Mouse (Mus musculus) heart, adult 2 months (tissue): ENCODE results near the gene Clps. TPM values are rescaled to one million over a fixed set of nuclear protein-coding genes. Genes with fewer than 3 reads are reported as not detected.
A peak's percentile ranks its signal among the peaks of the same experiment; 100 is the strongest.

Source experiments
- DNase-seq, 2 experiments: peaks; one replicate each; pipeline ENCODE4 v3.0.0; 2021
- H3K27ac ChIP-seq: fragments of 200-600 bp; 2 replicates; pipeline ENCODE4 v1.8.1; 2022
- H3K27me3 ChIP-seq: fragments of 200-500 bp; 2 replicates; pipeline ENCODE4 v1.6.1; 2012; ENCODE audit warnings: mild to moderate bottlenecking, low read length, inconsistent platforms, mixed read lengths; ENCODE audit not compliant: control insufficient read depth, insufficient read depth
- H3K36me3 ChIP-seq: fragments of 200-500 bp; 2 replicates; pipeline ENCODE4 v1.6.1; 2012; ENCODE audit warnings: low read length, inconsistent platforms; ENCODE audit not compliant: control insufficient read depth, insufficient read depth
- H3K4me1 ChIP-seq: fragments of 200-500 bp; 2 replicates; pipeline ENCODE4 v1.6.1; 2011; ENCODE audit warnings: low read length; ENCODE audit not compliant: control insufficient read depth, insufficient read depth
- H3K4me3 ChIP-seq: fragments of 200-600 bp; 2 replicates; pipeline ENCODE4 v1.8.1; 2022
- H3K79me2 ChIP-seq: fragments of 200-500 bp; replicated peaks from 2 replicates; pipeline ENCODE4 v1.6.1; 2012; ENCODE audit warnings: mild to moderate bottlenecking, inconsistent platforms, low read length, moderate library complexity, mixed read lengths; ENCODE audit not compliant: control insufficient read depth, insufficient read depth
- H3K9ac ChIP-seq: fragments of 200-500 bp; 2 replicates; pipeline ENCODE4 v1.6.1; 2012; ENCODE audit warnings: low read depth, mild to moderate bottlenecking, control low read depth, inconsistent platforms, low read length, mixed read lengths
- CTCF ChIP-seq: fragments of 200-600 bp; IDR thresholded peaks from 2 replicates; pipeline ENCODE4 v1.8.1; 2022; ENCODE audit warnings: antibody characterized with exemption, mild to moderate bottlenecking, moderate library complexity
- EP300 ChIP-seq: fragments of 200-500 bp; IDR thresholded peaks from 2 replicates; pipeline ENCODE4 v1.6.1; 2011; ENCODE audit warnings: low read depth, low read length, control low read depth; ENCODE audit not compliant: insufficient read depth
- POLR2A ChIP-seq: fragments of 200-500 bp; IDR thresholded peaks from 2 replicates; pipeline ENCODE4 v1.6.1; 2011; ENCODE audit warnings: mild to moderate bottlenecking, low read depth, low read length, control low read depth; ENCODE audit not compliant: insufficient read depth
- WGBS: fragments of 180-500 bp; shearing (Covaris S2); methylation state at CpG from one replicate; pipeline ENCODE4 v1.1.7; 2018; 5-methylcytosine and 5-hydroxymethylcytosine counted together
- intact Hi-C: fragments of 180-260 bp; cut with DNase I; formaldehyde crosslinking; loops from one replicate; pipeline ENCODE4 v1.15.1; 2025
- polyA plus RNA-seq: library from polyadenylated mRNA; depleted of rRNA; stranded (reverse); fragments of >200 nt; gene quantifications from 2 replicates; pipeline ENCODE4 v1.2.3, GENCODE M21; 2012
- total RNA-seq, 2 experiments: library from RNA; stranded (reverse); gene quantifications; 2 replicates each; pipeline ENCODE4 v1.2.3; 2021

Gene Clps
- total and polyA plus RNA-seq, 3 experiments: 0.90 TPM; not detected in 2

GRCm38 (mm10) chr17:28575244-28576125 lies 14.9 kb upstream of the Clps start, which contains the start of gene Lhfpl5:
Gene Lhfpl5 (plus strand): TSS chr17:28575641.
- WGBS: 13% methylated on average over 50 of the region's 50 CpGs

GRCm38 (mm10) chr17:28572941-28573340 lies 12.4 kb upstream of the Clps start:
- no peak for DNase-seq
- Histone ChIP-seq H3K4me1 (no peaks in the 10 kb centered on the region; the same call in 1 of the 2 replicates), H3K4me3 (no peak overlapping the region), H3K27me3 (no peaks in the 10 kb centered on the region), H3K27ac (no peak overlapping the region), H3K36me3 (no peaks in the 10 kb centered on the region), H3K9ac (no peak overlapping the region), H3K79me2 (no peaks in the 10 kb centered on the region)
- 76% methylated on average over 6 of the region's 6 CpGs for WGBS
- intact Hi-C loops: no loop called here
- TF ChIP-seq EP300 (no peak), POLR2A (no peak), CTCF (no peak)

More at GRCm38 (mm10) chr17:28575244-28576125, 14.9 kb upstream of the Clps start, which contains the start of gene Lhfpl5:
- Histone ChIP-seq H3K27ac (no peak within 1 kb of the TSS), H3K27me3 (no peaks in the 10 kb centered on the region), H3K9ac (no peak within 1 kb of the TSS), H3K4me3 (no peak within 1 kb of the TSS), H3K4me1 (no peaks in the 10 kb centered on the region; the same call in 1 of the 2 replicates), H3K79me2 (no peaks in the 10 kb centered on the region), H3K36me3 (no peaks in the 10 kb centered on the region)
- peak; percentile 27 to 59 for DNase-seq
- TF ChIP-seq EP300 (no peak), CTCF (no peak), POLR2A (no peak)
- intact Hi-C loops: no loop called here

- no peaks in the 10 kb centered on the region for H3K27me3 ChIP-seq
- 71% methylated on average over 7 of the region's 7 CpGs for WGBS
- H3K79me2 ChIP-seq: no peaks in the 10 kb centered on the region
- H3K27ac ChIP-seq: no peak overlapping the region
- H3K36me3 ChIP-seq: no peaks in the 10 kb centered on the region
- no peak overlapping the region for H3K4me3 ChIP-seq
- no peaks in the 10 kb centered on the region; the same call in 1 of the 2 replicates for H3K4me1 ChIP-seq
- no peak overlapping the region for H3K9ac ChIP-seq
- intact Hi-C loops: no loop called here
- DNase-seq: no peak
- TF ChIP-seq EP300 (no peak), CTCF (no peak), POLR2A (no peak)
These were observed 12.0 kb upstream of the Clps start for GRCm38 (mm10) chr17:28572521-28572920.

GRCm38 (mm10) chr17:28571868-28572267 lies 11.3 kb upstream of the Clps start:
- H3K4me3 ChIP-seq: no peak overlapping the region
- no peak for DNase-seq
- H3K9ac ChIP-seq: no peak overlapping the region
- TF ChIP-seq POLR2A: no peak
- 61% methylated on average over 3 of the region's 3 CpGs for WGBS
- no peaks in the 10 kb centered on the region for H3K36me3 ChIP-seq
- no peaks in the 10 kb centered on the region for H3K27me3 ChIP-seq
- no peak overlapping the region for H3K27ac ChIP-seq
- intact Hi-C loops: no loop called here
- H3K4me1 ChIP-seq: no peaks in the 10 kb centered on the region; the same call in 1 of the 2 replicates
- H3K79me2 ChIP-seq: no peaks in the 10 kb centered on the region

- no peak for TF ChIP-seq CTCF
- no peak for TF ChIP-seq EP300
- TF ChIP-seq POLR2A: no peak
- Histone ChIP-seq H3K9ac (no peak overlapping the region), H3K27me3 (no peaks in the 10 kb centered on the region), H3K27ac (no peak overlapping the region), H3K4me3 (no peak overlapping the region), H3K79me2 (no peaks in the 10 kb centered on the region), H3K36me3 (no peaks in the 10 kb centered on the region), H3K4me1 (no peaks in the 10 kb centered on the region)
- WGBS: 41% methylated on average over 3 of the region's 3 CpGs
- intact Hi-C loops: no loop called here
- DNase-seq: no peak
These were observed 7.0 kb upstream of the Clps start for GRCm38 (mm10) chr17:28567541-28567940.

GRCm38 (mm10) chr17:28565181-28565580 lies 4.6 kb upstream of the Clps start:
- Histone ChIP-seq H3K4me1 (no peaks in the 10 kb centered on the region), H3K27me3 (no peaks in the 10 kb centered on the region), H3K4me3 (no peak overlapping the region), H3K9ac (no peak overlapping the region), H3K79me2 (no peaks in the 10 kb centered on the region), H3K27ac (no peak overlapping the region), H3K36me3 (no peaks in the 10 kb centered on the region)
- no peak for DNase-seq
- intact Hi-C loops: no loop called here
- TF ChIP-seq POLR2A: no peak
- no peak for TF ChIP-seq EP300
- TF ChIP-seq CTCF: no peak
